Mouse (Mus musculus): ENCODE measurements around the gene Rps15a. TPM values are rescaled to one million over a fixed set of nuclear protein-coding genes. Genes with fewer than 3 reads are reported as not detected.
A peak's percentile ranks its signal among the peaks of the same experiment; 100 is the strongest.

The Rps15a gene
- polyA plus RNA-seq (2015; fragmentation: Nextera tagmentation; extraction: Ambion mirVana): 574 and 594 TPM in 2 replicates

DNA sequence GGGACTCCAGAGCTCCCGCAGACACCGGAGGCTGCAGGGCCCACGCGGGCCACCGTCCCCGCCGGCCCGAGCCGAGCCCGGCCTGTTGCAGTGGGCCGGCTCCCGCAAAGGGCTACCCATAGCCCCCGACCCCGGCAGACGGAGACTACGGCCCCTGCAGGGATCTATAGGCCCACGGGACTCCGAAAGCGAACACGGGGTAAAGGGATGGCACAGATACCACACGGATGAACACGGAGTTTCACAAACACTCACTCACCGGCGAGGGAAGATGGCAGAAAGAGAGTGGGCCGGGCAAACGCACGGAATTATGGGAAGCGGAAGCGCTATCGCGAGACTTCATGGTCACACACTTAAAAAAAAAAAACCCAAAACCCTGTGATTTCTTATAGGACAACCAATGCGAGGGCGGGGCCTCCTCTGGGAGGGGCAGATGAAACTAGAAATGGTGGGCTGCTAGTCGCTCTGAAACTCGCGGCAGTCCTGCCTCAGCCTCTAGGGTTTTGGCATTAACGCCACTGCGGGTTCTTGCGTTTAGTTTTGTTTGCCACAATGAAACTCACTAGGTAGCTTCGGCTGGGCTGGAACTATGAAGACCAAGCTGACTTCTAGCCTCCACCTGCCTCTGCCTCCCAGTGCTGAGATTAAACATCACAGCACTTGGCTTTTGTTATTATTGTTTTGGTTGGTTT, at the start of gene Rps15a:
TSS of gene Rps15a (minus strand) at position 312 of the 692 bp plus-strand sequence.
- no peaks in the 10 kb centered on the region for H3K27me3 ChIP-seq
- peaks cover 70% of the 10 kb centered on the region for H3K4me1 ChIP-seq (replicated peaks)
- peaks cover 73% of the 10 kb centered on the region for H3K36me3 ChIP-seq
- H3K9ac ChIP-seq: peak within 1 kb of the TSS; percentile 98
- peak within 1 kb of the TSS; percentile 88 for H3K4me2 ChIP-seq
- peak within 1 kb of the TSS; percentile 94 for H3K4me3 ChIP-seq (replicated peaks)
- H3K27ac ChIP-seq: peak within 1 kb of the TSS; percentile 87
- H3K9me3 ChIP-seq (replicated peaks): no peaks in the 10 kb centered on the region
- WGBS (ENCODE audit: insufficient replicate concordance): under 1% methylated on average over 40 of the region's 40 CpGs
- ATAC-seq (ENCODE audit: low read depth) (peak; percentile 75), DNase-seq (peak; percentile 84)

DNA sequence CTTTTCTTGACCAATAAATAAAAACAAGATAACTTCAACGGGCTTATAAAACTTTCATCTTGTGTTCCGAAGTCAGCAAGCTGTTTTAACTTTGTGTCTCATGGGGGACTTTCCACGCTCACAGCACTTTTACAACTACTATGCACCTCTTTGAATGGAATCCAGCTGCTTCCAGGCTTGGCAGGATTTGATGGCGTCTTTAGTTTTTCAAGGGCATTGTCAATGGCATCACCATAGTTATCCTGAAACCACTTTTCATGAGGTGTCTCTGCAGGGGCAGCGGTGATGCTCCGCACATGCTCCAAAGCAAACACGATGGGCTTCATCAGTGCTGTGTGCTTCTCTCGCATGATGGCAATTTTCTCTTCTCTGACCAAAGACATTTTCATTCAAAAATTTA, 47.0 kb upstream of the Rps15a start:
- no peaks in the 10 kb centered on the region for H3K4me1 ChIP-seq (replicated peaks)
- no peak for ATAC-seq (ENCODE audit: low read depth)
- no peaks in the 10 kb centered on the region for H3K9me3 ChIP-seq (replicated peaks)
- no peak overlapping the region for H3K4me3 ChIP-seq (replicated peaks)
- no peak for DNase-seq
- peaks cover 51% of the 10 kb centered on the region for H3K36me3 ChIP-seq
- WGBS (ENCODE audit: insufficient replicate concordance): 89% methylated on average over 8 of the region's 8 CpGs
- H3K4me2 ChIP-seq: no peak overlapping the region
- H3K27ac ChIP-seq: no peak overlapping the region
- no peak overlapping the region for H3K9ac ChIP-seq
- no peaks in the 10 kb centered on the region for H3K27me3 ChIP-seq

DNA sequence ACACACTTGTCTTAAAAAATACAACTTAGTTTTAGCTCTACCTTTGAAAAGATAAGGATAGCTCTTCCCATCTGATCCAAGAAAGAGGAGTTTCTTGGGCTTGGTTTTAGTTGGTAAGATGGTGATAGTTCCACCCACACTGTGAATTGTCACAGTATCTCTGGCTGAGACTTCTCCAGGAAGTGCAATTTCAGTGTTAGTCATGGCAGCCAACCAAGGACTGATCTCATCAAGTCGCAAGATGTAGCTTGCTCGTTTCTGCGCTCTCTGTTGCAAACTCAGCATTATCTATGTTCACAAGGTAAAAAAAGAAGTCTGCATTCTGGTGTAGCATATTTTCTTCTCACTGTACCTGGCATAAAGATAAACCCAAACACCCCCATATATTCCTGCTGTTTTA, 44.1 kb upstream of the Rps15a start:
- no peak overlapping the region for H3K4me2 ChIP-seq
- no peak overlapping the region for H3K9ac ChIP-seq
- H3K4me1 ChIP-seq (replicated peaks): no peaks in the 10 kb centered on the region
- no peaks in the 10 kb centered on the region for H3K27me3 ChIP-seq
- no peak overlapping the region for H3K27ac ChIP-seq
- ATAC-seq (ENCODE audit: low read depth): no peak
- no peak overlapping the region for H3K4me3 ChIP-seq (replicated peaks)
- H3K36me3 ChIP-seq: peaks cover 55% of the 10 kb centered on the region
- 86% methylated on average over 3 of the region's 3 CpGs for WGBS (ENCODE audit: insufficient replicate concordance)
- DNase-seq: no peak
- no peaks in the 10 kb centered on the region for H3K9me3 ChIP-seq (replicated peaks)

DNA sequence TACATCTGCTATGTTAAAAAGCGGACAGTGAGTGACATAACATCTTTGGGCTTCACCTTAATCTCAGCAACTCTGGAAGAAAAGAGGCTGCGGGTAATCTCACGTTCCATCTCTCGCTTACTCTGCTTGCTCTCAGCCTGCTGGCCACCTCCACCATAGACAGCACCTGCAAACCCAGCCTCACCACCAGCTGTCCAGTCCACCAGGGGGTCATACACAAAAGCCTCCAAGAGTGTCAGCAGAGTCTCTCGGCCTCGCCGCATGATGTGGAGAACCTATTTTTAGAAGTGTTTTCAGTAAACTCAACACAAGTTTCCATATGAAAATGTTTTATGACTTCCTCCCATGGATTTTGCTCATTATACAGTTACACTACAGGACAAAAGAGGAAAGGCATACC, 40.5 kb upstream of the Rps15a start:
- no peak overlapping the region for H3K9ac ChIP-seq
- H3K27ac ChIP-seq: no peak overlapping the region
- H3K9me3 ChIP-seq (replicated peaks): no peaks in the 10 kb centered on the region
- WGBS (ENCODE audit: insufficient replicate concordance): 91% methylated on average over 7 of the region's 7 CpGs
- no peak for DNase-seq
- no peak overlapping the region for H3K4me2 ChIP-seq
- H3K4me3 ChIP-seq (replicated peaks): no peak overlapping the region
- ATAC-seq (ENCODE audit: low read depth): no peak
- peaks cover 81% of the 10 kb centered on the region for H3K36me3 ChIP-seq
- no peaks in the 10 kb centered on the region for H3K4me1 ChIP-seq (replicated peaks)
- H3K27me3 ChIP-seq: no peaks in the 10 kb centered on the region

DNA sequence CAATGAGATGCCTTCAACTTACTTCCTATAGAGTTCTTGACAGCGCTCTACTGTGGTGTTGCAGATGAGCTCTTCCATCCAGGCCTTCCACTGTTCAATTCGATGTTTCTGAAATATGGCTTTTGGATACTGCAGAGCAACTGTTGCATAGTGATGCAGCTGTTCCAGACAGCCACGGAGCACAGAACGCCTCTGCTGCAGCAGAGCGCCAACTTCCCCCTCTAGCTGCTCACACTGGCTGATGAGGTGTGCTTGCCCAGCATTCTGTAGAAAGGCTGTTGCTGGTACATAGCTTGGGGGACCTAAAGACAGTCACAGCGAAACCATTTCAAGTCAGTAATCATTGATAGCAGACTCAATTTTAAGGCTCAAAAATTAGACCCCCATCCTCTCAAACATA, 38.2 kb upstream of the Rps15a start:
- DNase-seq: no peak
- 82% methylated on average over 6 of the region's 6 CpGs for WGBS (ENCODE audit: insufficient replicate concordance)
- H3K27ac ChIP-seq: no peak overlapping the region

DNA sequence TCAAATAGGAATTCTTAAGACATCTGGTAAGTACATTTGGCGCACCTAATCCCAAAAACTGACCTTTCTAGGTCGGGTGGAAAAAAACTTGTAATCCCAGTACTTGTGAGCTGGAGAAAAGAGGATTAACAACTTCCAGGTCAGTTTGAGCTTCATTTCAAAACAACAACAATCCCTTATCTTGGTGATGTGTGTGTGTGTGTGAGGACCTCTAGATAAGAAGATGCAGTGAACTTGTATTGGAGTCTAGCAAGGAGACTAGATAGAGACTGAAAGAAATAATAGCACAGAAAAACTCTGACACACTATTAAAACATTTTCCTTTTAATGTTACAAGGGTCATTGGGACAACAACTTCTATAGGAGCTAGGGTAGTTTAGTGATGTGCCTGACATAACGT, 27.6 kb upstream of the Rps15a start:
- Histone ChIP-seq H3K4me2 (peak overlapping the region; percentile 28; the same call in 1 of the 2 replicates), H3K4me3 (replicated peaks) (no peak overlapping the region), H3K27me3 (no peaks in the 10 kb centered on the region), H3K9me3 (replicated peaks) (no peaks in the 10 kb centered on the region), H3K4me1 (replicated peaks) (peaks cover 21% of the 10 kb centered on the region), H3K9ac (no peak overlapping the region), H3K36me3 (peaks cover 63% of the 10 kb centered on the region), H3K27ac (peak overlapping the region; percentile 58)
- ATAC-seq (ENCODE audit: low read depth): peak; percentile 92
- no peak for DNase-seq
- 67% methylated on average over 3 of the region's 3 CpGs for WGBS (ENCODE audit: insufficient replicate concordance)

More for the DNA sequence above, 38.2 kb upstream of the Rps15a start:
- no peaks in the 10 kb centered on the region for H3K27me3 ChIP-seq
- ATAC-seq (ENCODE audit: low read depth): no peak
- no peaks in the 10 kb centered on the region for H3K4me1 ChIP-seq (replicated peaks)
- no peak overlapping the region for H3K9ac ChIP-seq
- H3K36me3 ChIP-seq: peaks cover 80% of the 10 kb centered on the region
- no peak overlapping the region for H3K4me3 ChIP-seq (replicated peaks)
- H3K9me3 ChIP-seq (replicated peaks): no peaks in the 10 kb centered on the region
- H3K4me2 ChIP-seq: no peak overlapping the region

DNA sequence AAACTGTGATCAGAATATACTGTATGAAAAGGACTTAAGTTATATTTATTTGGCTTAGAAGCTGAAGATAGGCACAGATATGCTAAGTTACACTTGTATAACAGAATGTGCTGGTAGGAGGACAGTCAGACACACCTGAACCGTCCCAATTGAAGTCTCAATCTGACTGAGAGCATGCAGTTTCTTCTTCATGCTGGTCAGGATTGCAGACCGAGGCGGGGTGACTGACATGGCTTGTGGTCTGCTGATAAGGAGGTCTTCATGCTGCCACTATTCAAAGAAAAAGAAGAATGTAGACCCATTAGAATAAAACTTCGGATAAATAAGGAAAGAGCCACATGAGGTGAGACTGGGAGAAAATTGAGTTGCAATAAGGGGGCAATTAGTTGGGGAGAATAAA, 27.1 kb upstream of the Rps15a start:
- Histone ChIP-seq H3K4me2 (peak overlapping the region; percentile 28; the same call in 1 of the 2 replicates), H3K9me3 (replicated peaks) (no peaks in the 10 kb centered on the region), H3K36me3 (peaks cover 61% of the 10 kb centered on the region), H3K27ac (peak overlapping the region; percentile 58), H3K4me3 (replicated peaks) (no peak overlapping the region), H3K9ac (no peak overlapping the region), H3K4me1 (replicated peaks) (peaks cover 21% of the 10 kb centered on the region), H3K27me3 (no peaks in the 10 kb centered on the region)
- DNase-seq: peak; percentile 57
- peak; percentile 93 for ATAC-seq (ENCODE audit: low read depth)
- WGBS (ENCODE audit: insufficient replicate concordance): 24% methylated on average over 4 of the region's 4 CpGs

DNA sequence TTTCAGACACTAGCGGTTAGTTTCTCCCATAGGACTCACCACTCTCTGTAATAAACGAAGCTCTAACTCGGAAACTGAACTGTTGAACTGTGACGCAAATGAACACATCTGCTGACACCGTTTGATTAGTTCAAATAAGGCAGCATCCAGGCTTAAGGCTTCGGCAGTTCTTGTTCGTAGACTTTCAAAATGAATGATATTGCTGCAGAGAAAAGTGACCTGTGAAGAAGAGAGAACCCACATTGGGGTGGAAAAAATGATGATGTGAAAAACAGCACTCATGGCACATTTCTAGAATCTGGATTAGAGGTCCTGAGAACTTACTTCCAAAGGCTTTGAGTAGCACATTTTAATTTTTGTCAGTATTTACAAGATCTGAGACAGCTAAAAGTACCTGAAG, 25.3 kb upstream of the Rps15a start:
- Histone ChIP-seq H3K27ac (no peak overlapping the region), H3K4me3 (replicated peaks) (no peak overlapping the region), H3K4me1 (replicated peaks) (peaks cover 21% of the 10 kb centered on the region), H3K4me2 (no peak overlapping the region), H3K36me3 (peaks cover 65% of the 10 kb centered on the region), H3K27me3 (no peaks in the 10 kb centered on the region), H3K9ac (no peak overlapping the region), H3K9me3 (replicated peaks) (no peaks in the 10 kb centered on the region)
- ATAC-seq (ENCODE audit: low read depth) (no peak), DNase-seq (no peak)
- WGBS (ENCODE audit: insufficient replicate concordance): 85% methylated on average over 7 of the region's 7 CpGs

DNA sequence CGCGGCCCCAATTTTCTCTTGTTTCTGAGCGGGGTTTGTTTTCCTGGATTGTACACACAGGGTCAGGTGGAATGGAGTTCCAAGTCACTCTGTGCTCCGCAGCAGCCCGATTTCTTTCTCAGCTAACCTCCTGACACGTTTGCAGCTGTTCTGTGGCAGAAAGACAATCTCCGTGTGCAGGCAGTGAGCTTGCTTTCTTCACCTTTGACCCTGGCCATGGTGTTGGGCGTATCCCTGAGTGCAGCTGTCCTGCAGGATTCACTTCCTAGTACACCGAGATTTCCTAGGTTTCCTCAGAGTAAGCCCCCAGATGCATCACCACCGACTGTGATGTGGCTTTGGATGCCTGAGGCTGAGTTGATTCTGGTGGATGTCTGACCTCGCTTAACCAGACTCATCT, 19.1 kb upstream of the Rps15a start:
- no peak for DNase-seq
- Histone ChIP-seq H3K4me2 (no peak overlapping the region), H3K4me1 (replicated peaks) (peaks cover 8% of the 10 kb centered on the region), H3K27ac (no peak overlapping the region), H3K27me3 (no peaks in the 10 kb centered on the region), H3K9ac (no peak overlapping the region), H3K9me3 (replicated peaks) (no peaks in the 10 kb centered on the region), H3K4me3 (replicated peaks) (no peak overlapping the region), H3K36me3 (peaks cover 44% of the 10 kb centered on the region)
- 80% methylated on average over 11 of the region's 11 CpGs for WGBS (ENCODE audit: insufficient replicate concordance)
- ATAC-seq (ENCODE audit: low read depth): no peak

DNA sequence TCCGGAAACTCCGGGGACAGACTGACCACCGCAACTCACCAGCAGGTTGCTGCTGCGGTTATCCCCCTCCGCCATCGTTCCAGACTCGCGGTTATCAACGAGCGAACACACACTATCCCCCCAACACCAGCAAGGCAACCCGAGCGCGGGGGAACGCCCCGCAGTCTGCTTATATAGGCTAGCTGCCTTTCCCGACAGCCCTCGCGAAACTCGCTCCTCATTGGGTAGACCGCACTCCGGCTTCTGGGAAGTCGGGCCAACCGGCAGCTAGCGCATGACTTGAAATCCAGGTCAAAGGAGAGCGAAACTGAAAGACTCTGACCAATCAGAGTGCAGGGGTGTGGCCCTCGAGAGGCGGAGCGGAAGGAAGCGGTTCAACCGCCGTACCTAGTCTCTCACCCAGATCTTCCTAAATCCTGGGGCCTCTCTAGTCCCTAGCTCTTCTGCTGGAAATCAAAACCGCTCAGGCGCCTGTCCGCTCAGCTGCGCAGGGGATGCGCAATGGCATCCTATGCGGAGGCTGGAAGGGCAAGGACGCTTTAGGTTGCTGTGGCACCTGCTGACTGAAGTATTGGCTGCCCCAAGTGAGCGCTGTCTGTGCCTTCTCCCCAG, 13.5 kb upstream of the Rps15a start, which contains the start of gene Arl6ip1:
TSS of gene Arl6ip1 (minus strand) at position 233 of the 612 bp plus-strand sequence.
- Histone ChIP-seq H3K27ac (peak within 1 kb of the TSS; percentile 97), H3K27me3 (no peaks in the 10 kb centered on the region), H3K36me3 (peaks cover 22% of the 10 kb centered on the region), H3K4me3 (replicated peaks) (peak within 1 kb of the TSS; percentile 94), H3K4me2 (peak within 1 kb of the TSS; percentile 94), H3K9ac (peak within 1 kb of the TSS; percentile 97), H3K4me1 (replicated peaks) (peaks cover 40% of the 10 kb centered on the region), H3K9me3 (replicated peaks) (no peaks in the 10 kb centered on the region)
- ATAC-seq (ENCODE audit: low read depth) (peak; percentile 97), DNase-seq (peak; percentile 98)
- WGBS (ENCODE audit: insufficient replicate concordance): under 1% methylated on average over 39 of the region's 39 CpGs

DNA sequence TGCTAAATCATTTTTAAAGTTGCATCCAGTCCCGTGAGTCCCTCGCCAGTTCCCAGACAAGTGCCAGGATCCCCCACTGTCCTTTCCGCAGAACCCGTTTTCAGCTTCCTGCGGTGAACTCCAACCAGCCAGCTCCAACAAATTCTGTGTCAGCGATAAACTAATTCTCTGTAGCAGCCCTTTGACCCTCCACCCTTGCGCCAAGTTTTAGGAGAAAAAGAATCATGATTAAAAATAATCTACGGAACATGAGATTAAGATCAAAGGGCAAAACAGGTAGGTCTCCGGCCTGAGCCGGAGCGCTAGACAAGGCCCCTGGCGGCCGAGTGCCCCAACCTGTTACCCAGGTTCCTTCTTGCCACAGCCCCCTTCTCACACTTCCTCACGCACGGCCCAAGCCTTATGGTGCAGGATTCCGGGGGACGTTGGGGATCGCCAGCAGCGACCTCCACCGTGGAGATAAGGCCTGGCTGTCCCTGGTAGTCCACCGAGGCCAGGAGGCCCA, 13.0 kb upstream of the Rps15a start:
- DNase-seq: no peak
- peak; percentile 54 for ATAC-seq (ENCODE audit: low read depth)
- peak overlapping the region; percentile 97 for H3K9ac ChIP-seq
- peaks cover 26% of the 10 kb centered on the region for H3K36me3 ChIP-seq
- no peaks in the 10 kb centered on the region for H3K9me3 ChIP-seq (replicated peaks)
- peak overlapping the region; percentile 97 for H3K27ac ChIP-seq
- peak overlapping the region; percentile 79 for H3K4me2 ChIP-seq
- under 1% methylated on average over 21 of the region's 21 CpGs for WGBS (ENCODE audit: insufficient replicate concordance)
- H3K4me3 ChIP-seq (replicated peaks): peak overlapping the region; percentile 94
- H3K27me3 ChIP-seq: no peaks in the 10 kb centered on the region
- H3K4me1 ChIP-seq (replicated peaks): peaks cover 45% of the 10 kb centered on the region
